25 mouse cellular contexts compared by ENCODE assay signal in the genomic region with DNA sequence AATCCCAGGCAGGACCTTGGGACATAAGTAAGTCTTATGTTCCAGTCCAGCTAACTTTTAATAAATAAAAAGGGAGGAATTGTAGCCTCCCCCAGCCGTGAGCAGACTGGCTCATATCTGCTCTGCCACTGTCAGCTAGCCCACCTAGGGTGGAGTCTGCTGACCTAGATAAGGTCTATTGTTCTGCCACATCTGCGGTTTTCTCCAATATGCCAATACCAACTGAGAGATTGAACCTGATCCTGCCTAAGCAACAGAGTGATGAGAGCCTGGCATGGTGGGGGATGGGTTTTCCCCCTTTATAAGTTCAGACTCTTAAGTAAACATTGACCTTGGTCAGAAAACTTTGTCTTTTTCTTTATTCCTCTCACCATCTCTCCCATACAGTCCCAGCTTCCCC.
"Had no signal": no experiment of that assay in that cellular context is flagged by ENCODE, and none has a peak within 500 bp of the region (broad histone marks: within the 10 kb centered on the region; RNA-seq: fewer than 3 reads in every experiment).

No protein-coding gene starts in this region.

- H3K4me3 ChIP-seq: gastrocnemius, adult 2 months; heart, embryonic 10.5 days; heart, embryonic 12.5 days; hindbrain, embryonic 10.5 days; hindbrain, embryonic 12.5 days; kidney, embryonic 15.5 days; limb, embryonic 13.5 days; limb, embryonic 15.5 days had no signal

- H3K27ac ChIP-seq: gastrocnemius, adult 2 months; heart, embryonic 10.5 days; hindbrain, embryonic 10.5 days; hindbrain, embryonic 12.5 days; hindbrain, embryonic 14.5 days; kidney, embryonic 15.5 days; kidney, postnatal 0 days; limb, embryonic 13.5 days; limb, embryonic 15.5 days had no signal

- H3K4me2 ChIP-seq: heart, embryonic 12.5 days; hindbrain, embryonic 12.5 days; hindbrain, embryonic 14.5 days; kidney, embryonic 15.5 days; limb, embryonic 13.5 days; limb, embryonic 15.5 days had no signal

- H3K36me3 ChIP-seq: heart, embryonic 10.5 days; heart, embryonic 12.5 days; hindbrain, embryonic 10.5 days; hindbrain, embryonic 12.5 days; kidney, embryonic 15.5 days; limb, embryonic 13.5 days; limb, embryonic 15.5 days had no signal

- H3K9me3 ChIP-seq: heart, embryonic 10.5 days; heart, embryonic 12.5 days; hindbrain, embryonic 10.5 days; kidney, embryonic 15.5 days; limb, embryonic 13.5 days; limb, embryonic 15.5 days had no signal

- ATAC-seq: hindbrain, embryonic 16.5 days; intestine, embryonic 16.5 days had no signal

- H3K27me3 ChIP-seq: heart, embryonic 12.5 days; hindbrain, embryonic 12.5 days; kidney, embryonic 15.5 days; limb, embryonic 13.5 days; limb, embryonic 15.5 days had no signal

- DNase-seq: gastrocnemius, adult 2 months; gastrocnemius, postnatal 10 days; gastrocnemius, postnatal 25 days; heart, adult 18-20 months; heart, postnatal 10 days; heart, postnatal 4 days; kidney, adult 11 months; kidney, adult 2 months; kidney, adult 9 months; kidney, postnatal 14 days; kidney, postnatal 36 days; layer of hippocampus, adult 9-11 months; layer of hippocampus, postnatal 36 days; left cerebral cortex, postnatal 4 days had no signal

- H3K9ac ChIP-seq: heart, embryonic 12.5 days; hindbrain, embryonic 12.5 days; hindbrain, embryonic 14.5 days; kidney, embryonic 15.5 days; limb, embryonic 13.5 days; limb, embryonic 15.5 days had no signal

- H3K4me1 ChIP-seq: heart, embryonic 10.5 days; heart, embryonic 12.5 days; hindbrain, embryonic 10.5 days; hindbrain, embryonic 12.5 days; kidney, embryonic 15.5 days; limb, embryonic 13.5 days; limb, embryonic 15.5 days had no signal
